Mouse (Mus musculus) left cerebral cortex, postnatal 4 days (tissue): ENCODE data around the gene Hspa8. TPM values are rescaled to one million over a fixed set of nuclear protein-coding genes. Genes with fewer than 3 reads are reported as not detected.
A peak's percentile ranks its signal among the peaks of the same experiment; 100 is the strongest.
"Not testable (repeated sequence)": the region's sequence is repeated elsewhere in the genome, so short reads cannot be mapped to it uniquely, and the experiment has no call there.

Experiments used
- DNase-seq: peaks from one replicate; pipeline ENCODE4 v3.0.0-alpha.2; 2022
- intact Hi-C: fragments of 180-260 bp; cut with DNase I; formaldehyde crosslinking; loops from one replicate; pipeline ENCODE4 v1.15.1; 2025
- total RNA-seq, 2 experiments: library from RNA; stranded (reverse); gene quantifications; 2 replicates each; pipeline ENCODE4 v1.2.3; 2021

Hspa8 gene
- total RNA-seq = 1,000 to 10,000 TPM; 2,038 to 2,082 TPM

DNA sequence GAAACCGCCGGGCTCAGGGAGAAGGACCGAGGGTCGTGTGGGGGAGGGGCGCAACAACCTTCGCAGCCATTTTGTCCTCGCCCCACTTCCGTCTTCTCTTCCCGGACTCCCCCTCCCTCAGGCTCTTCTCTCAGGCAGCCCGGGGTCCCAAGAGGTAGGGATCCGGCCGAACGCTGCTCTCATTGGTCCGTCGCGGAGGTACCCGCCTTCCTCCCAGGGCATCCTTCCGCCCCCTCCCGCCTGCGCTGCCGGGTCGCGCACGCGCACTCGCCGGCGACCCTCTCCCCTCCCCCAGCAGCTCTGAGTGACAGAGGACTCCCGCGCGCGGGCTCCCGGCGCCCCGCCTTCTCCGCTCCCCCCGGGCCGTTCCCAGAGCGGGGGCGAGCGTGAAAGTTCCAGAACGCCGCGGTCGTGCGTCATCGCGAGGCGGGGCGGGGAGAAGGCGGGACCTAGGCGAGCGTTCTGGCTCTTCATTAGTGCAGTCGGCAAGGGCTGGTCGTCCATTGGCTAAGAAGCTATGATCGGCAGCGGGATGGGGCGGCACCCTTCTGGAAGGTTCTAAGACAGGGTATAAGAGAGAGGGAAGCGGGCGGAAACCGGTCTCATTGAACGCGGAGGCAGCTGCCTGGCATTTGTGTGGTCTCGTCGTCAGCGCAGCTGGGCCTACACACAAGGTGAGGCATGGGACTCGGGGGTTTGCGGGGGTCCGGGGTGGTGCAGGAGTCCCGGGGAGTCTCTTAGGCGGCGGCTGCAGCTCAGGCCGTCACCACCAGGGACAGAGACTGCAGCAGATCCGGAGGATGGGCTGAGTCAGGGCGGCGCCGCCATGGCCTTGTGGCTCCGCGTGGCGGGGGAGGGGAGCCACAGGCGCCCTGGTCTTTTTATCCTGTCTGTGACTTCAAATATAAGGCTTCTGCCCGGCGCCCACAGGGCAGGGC is at the start of gene Hspa8:
Hspa8 (plus strand) TSS at position 310 of the 938 bp plus-strand sequence.
- DNase-seq = peak; percentile 100
- intact Hi-C loops = loop anchor here (5.0 kb wide), 1 partner anchor 44 kb away; no protein-coding TSS in a partner anchor

- DNase-seq = peak; percentile 30
- intact Hi-C loops = loop anchor here (5.0 to 10.0 kb wide), 2 partner anchors 114 to 337 kb away; no protein-coding TSS in a partner anchor
Measured at GRCm38 (mm10) chr9:40751749-40752148, 49.0 kb upstream of the Hspa8 start.

DNA sequence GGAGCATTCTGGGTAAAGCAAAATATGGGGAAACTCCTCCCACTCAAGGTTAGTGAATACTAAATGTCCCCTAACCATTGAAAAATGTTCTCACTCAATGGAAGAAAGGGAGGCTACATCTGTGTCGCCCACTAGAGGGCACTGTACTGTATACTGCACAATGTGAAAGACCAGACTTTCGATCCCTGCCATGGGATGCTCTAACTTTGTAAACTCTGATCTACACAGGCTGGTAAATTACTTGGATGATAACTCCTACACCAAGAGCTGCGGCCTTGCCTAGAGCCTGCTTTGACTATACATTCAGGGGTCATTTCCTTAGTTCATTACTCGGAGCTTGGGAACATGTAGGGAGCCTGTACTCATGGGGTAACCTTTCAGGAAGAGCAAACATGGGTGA is 44.4 kb upstream of the Hspa8 start:
- intact Hi-C loops = loop anchor here (5.0 to 10.0 kb wide), 2 partner anchors 46 to 342 kb away; partner anchors contain the start of gene Hspa8

GRCm38 (mm10) chr9:40757105-40757626 is 43.6 kb upstream of the Hspa8 start:
- intact Hi-C loops = loop anchor here (5.0 to 10.0 kb wide), 2 partner anchors 45 to 342 kb away; partner anchors contain the start of gene Hspa8
- peak; percentile 79 for DNase-seq

More for the DNA sequence above, 44.4 kb upstream of the Hspa8 start:
- DNase-seq = peak; percentile 60

DNA sequence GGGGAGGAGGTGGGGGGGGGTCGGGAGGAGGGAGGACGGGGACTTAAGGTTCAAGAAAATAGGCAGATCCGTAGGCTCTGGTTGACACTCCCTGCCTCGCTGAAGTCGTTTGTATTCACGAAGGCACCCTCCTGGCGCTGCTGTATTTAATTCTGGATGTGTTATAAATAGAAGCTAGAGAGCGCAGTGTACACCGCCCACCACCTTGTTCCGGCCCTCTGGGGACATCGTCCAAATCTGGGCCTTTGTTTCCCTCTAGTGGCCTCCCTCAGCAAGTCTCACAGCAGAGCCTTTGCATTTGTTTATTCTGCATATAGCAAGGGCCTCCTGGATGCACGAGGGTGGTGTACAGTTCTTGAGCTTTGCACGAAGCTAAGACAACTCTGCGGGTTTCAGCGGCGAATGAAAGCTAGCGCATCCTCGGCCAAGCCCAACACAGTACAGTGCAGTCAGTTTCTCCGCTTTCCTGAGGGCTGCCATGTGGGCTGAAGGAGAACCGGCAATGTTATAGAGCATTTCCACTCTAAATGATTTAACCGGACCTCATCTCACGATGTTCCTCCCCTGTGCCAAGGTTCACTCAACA is 43.0 kb upstream of the Hspa8 start:
- intact Hi-C loops = loop anchor here (5.0 to 10.0 kb wide), 2 partner anchors 45 to 343 kb away; partner anchors contain the start of gene Hspa8
- DNase-seq = peak; percentile 87

DNA sequence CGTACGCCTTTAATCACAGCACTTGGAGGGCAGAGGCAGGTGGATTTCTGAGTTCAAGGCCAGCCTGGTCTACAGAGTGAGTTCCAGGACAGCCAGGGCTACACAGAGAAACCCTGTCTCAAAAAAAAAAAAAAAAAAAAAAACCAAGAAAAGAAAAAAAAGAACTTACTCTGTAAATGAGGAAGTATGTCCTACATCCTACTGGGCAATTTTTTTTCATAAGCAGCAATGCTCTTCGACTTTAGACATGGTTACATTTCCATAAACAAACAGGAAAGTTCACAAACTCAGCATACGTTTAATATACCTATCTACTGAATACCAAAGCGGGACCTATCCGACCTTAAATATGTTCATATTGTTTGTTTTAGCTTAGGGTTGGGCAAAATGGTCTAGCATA is 38.4 kb upstream of the Hspa8 start:
- no peak for DNase-seq
- intact Hi-C loops = no loop called here

DNA sequence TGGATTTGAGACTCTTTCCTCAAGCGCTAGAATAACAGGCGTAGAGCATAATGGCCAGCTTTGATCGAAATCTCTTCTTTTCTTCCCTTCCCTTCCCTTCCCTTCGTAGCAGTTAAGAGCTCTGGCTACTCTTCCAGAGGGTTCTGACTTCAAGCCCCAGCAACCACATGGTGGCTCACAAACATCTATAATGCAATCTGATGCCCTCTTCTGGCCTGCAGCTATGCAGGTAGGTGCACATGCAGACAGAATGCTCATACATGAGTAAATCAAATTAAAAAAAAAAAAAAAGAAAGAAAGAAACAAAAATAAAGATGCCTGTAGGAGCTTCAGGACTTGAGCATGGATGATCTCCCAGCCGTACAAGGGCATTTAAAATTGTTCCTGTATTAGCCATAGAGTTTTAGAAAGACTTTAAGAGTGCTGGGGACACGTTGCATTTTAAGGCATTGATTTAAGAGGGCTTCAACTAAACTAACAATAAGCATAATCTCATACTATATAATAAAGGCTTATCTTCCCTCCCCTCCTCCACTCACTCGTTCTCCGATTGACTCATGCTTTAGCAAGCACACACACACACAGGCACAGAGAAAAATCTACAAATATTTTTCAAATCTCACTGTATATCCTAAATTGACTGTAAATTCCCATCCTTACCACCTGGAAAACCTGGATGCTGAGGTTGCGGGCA is 35.8 kb upstream of the Hspa8 start:
- no peak for DNase-seq
- intact Hi-C loops = no loop called here

GRCm38 (mm10) chr9:40765581-40765940 is 35.2 kb upstream of the Hspa8 start:
- intact Hi-C loops = no loop called here
- DNase-seq = no peak

- intact Hi-C loops = no loop called here
- DNase-seq = no peak
Measured at GRCm38 (mm10) chr9:40766058-40766605, 34.7 kb upstream of the Hspa8 start.

GRCm38 (mm10) chr9:40767946-40768345 is 32.8 kb upstream of the Hspa8 start:
- intact Hi-C loops = no loop called here
- DNase-seq = no peak

DNA sequence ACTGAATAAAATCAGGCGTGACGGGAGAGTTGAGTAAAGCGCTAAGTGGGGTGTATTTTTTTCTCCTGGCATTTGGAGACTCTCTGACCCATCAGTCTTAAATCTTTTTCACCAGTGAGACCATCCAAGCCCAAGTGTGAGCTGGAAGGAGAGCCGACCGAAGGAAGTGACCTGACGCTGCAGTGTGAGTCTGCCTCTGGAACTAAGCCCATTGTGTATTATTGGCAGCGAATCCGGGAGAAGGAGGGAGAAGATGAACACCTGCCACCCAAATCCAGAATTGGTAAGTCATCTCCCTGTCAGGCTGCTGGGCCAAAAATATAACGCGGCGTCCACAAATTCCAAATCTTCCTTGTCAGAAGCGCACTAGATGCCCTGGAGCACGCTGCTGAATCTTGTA is 28.5 kb upstream of the Hspa8 start:
- intact Hi-C loops = no loop called here
- DNase-seq = peak; percentile 63

GRCm38 (mm10) chr9:40773142-40773541 is 27.6 kb upstream of the Hspa8 start:
- intact Hi-C loops, DNase-seq: not testable (repeated sequence)

DNA sequence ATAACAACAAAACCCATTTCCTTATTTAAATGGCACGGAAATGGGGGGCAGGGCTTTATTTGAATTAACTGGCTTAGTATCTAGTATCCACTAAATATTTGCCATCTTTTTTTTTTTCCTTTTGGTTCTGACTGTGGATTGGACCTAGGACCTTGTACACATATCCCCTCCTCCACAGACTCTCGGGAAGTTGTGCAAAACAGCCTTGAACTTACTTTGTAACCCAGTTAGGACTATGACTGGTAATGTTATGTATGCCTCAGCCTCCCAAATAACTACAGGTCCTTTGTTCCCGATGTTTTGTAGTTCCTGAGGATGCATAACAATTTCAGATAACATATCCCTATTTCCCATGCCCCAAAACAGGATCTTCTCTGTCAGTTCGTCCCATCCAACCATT is 26.9 kb upstream of the Hspa8 start:
- intact Hi-C loops = no loop called here
- no peak for DNase-seq

DNA sequence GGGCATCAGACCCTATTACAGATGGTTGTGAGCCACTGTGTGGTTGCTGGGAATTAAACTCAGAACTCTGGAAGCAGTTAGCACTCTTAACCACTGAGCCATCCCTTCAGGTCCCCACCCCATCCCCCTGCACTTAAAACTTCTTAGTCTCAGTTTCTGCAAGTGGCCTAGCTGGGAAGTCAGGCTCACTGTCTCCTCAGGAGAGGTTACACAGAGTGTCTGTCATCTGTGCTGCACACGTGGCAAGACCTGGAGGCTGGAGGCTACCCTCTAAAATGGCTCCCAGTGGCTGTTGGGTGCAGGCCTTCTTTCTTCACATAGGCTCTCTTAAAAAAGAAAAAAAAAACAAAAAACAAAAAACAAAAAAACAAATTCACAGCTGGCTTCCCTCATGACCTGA is 24.7 kb upstream of the Hspa8 start:
- intact Hi-C loops = no loop called here
- DNase-seq = no peak

DNA sequence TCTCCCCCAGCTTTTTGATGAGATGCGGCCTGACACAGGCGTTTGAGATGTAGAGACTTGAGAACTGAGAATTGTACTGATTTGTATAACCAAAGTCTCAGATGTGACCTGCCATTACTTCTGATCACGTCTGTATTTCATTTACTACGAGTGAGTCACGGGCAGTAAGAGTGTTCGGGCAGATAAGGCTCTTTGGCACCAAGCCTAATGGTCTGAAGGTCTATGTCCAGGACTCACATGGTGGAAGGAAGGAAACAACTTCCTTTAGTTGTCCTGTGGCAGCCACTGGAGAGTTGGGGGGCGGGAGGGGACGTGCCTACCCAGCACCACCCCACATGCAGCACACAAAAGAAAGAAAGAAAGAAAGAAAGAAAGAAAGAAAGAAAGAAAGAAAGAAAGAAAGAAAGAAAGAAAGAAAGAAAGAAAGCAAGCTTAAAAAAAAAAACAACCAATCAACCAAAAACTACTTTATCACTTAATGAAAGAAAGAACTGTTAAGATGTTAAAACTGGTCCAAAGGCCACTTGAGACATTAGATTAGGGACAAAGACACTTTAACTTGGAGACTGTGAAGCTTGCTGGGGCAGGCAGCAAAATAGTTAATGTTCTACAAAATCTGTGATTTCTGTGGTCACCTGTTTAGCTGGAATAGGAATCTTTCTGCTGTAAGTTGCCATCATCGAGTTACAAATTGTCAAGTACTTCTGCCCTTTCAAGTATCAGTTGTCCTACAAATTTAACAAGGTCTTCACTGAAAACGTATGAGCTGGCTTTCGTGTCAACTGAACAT is 24.1 kb upstream of the Hspa8 start:
- intact Hi-C loops = no loop called here
- DNase-seq = no peak

DNA sequence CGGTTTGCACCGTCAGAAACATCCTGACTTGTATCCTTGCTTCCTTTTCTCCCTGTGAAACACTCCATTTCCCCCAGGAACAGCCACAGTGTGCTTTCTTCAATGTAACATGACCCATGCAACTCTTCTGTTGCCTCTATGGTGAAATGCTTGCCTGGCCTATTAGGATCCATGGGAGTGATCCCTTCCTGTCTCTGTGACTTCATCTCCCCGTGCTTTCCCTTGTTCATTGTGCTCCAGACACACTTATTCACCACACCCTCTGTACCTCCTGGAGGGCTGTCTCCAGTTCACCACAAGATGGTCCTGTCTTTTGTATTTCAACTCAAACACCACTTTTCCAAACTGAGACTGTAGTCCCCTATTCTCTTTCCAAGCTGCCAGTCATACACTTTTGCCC is 20.7 kb upstream of the Hspa8 start:
- intact Hi-C loops = no loop called here
- DNase-seq = no peak

DNA sequence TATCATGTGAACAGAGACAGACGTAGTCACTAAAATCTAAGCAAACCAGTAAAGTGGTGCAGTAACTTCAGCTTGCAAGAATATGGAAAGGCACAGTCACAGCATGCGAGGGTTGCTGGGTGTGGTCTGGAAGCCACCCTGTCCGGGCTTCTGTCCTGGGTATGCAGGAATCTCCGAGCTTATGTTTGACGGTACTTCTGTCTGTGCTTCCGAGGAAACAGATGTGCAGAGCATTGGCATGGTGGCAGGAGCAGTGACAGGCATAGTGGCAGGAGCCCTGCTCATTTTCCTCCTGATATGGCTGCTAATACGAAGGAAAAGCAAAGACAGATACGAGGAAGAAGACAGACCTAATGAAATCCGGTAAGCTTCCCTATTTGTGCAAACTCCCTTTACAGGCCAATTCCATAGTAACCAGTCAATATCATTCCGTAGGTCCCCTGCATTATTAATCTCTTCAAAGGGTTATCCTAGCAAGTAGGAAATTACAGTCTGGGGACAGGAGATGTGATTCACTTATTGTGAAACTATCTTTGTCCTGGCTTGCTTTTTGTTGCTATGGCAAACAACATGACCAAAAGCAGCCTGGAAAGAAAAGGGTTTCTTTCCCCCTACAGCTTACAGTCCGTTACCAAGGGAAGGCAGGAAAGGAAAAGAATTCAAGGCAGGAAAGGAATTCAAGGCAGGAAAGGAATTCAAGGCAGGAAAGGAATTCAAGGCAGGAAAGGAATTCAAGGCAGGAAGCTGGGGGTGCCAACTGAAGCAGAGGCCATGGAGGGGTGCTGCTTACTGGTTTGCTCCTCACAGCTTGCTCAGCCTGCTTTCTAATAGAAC is 19.7 kb upstream of the Hspa8 start:
- intact Hi-C loops = no loop called here
- DNase-seq = no peak

GRCm38 (mm10) chr9:40781726-40782581 is 18.8 kb upstream of the Hspa8 start:
- no peak for DNase-seq
- intact Hi-C loops = no loop called here
